Mouse (Mus musculus) embryonic facial prominence, embryonic 13.5 days (tissue): ENCODE results near the gene E330017A01Rik. TPM values are rescaled to one million over a fixed set of nuclear protein-coding genes. Genes with fewer than 3 reads are reported as not detected.
"Not testable (repeated sequence)": the region's sequence is repeated elsewhere in the genome, so short reads cannot be mapped to it uniquely, and the experiment has no call there.

ENCODE experiments used
- ATAC-seq: fragments of 200-750 bp; cut with Nextera tagmentation; 2 replicates; pipeline ENCODE4 v1.8.0; 2017; ENCODE audit warnings: low read depth; ENCODE audit not compliant: insufficient number of reproducible peaks, insufficient read depth, low FRiP score, low TSS enrichment
- H3K27ac ChIP-seq: fragments of 300-500 bp; sonication (generic); 2 replicates; pipeline ENCODE4 v1.5.1; 2015; ENCODE audit warnings: moderate library complexity, mild to moderate bottlenecking, inconsistent platforms
- H3K27me3 ChIP-seq: fragments of 300-500 bp; sonication (generic); 2 replicates; pipeline ENCODE4 v1.6.1; 2015; ENCODE audit warnings: mild to moderate bottlenecking, inconsistent platforms
- H3K36me3 ChIP-seq: fragments of 300-500 bp; sonication (generic); 2 replicates; pipeline ENCODE4 v1.6.1; 2015; ENCODE audit warnings: mild to moderate bottlenecking, inconsistent platforms
- H3K4me1 ChIP-seq: fragments of 300-500 bp; sonication (generic); 2 replicates; pipeline ENCODE4 v1.6.1; 2015; ENCODE audit warnings: inconsistent platforms
- H3K4me2 ChIP-seq: fragments of 300-500 bp; sonication (generic); 2 replicates; pipeline ENCODE4 v1.6.1; 2015; ENCODE audit warnings: moderate library complexity, mild to moderate bottlenecking, inconsistent platforms
- H3K4me3 ChIP-seq: fragments of 300-500 bp; sonication (generic); 2 replicates; pipeline ENCODE4 v1.5.1; 2015; ENCODE audit warnings: mild to moderate bottlenecking, inconsistent platforms
- H3K9ac ChIP-seq: fragments of 300-500 bp; sonication (generic); 2 replicates; pipeline ENCODE4 v1.6.1; 2015; ENCODE audit warnings: mild to moderate bottlenecking, inconsistent platforms
- H3K9me3 ChIP-seq: fragments of 300-500 bp; sonication (generic); 2 replicates; pipeline ENCODE4 v1.6.1; 2016; ENCODE audit warnings: inconsistent platforms
- WGBS: fragments of 180-500 bp; shearing (Covaris S2); methylation state at CpG from one replicate; pipeline ENCODE4 v1.1.7; 2015; ENCODE audit warnings: mixed read lengths; 5-methylcytosine and 5-hydroxymethylcytosine counted together
- polyA plus RNA-seq: library from polyadenylated mRNA; unstranded; fragments of >200 nt; fragmentation: Nextera tagmentation; extraction: Ambion mirVana; gene quantifications from 2 replicates; pipeline ENCODE4 v1.2.1, GENCODE M21; 2015

The E330017A01Rik gene
- polyA plus RNA-seq, 1 experiment from 2014 or later: not detected

DNA sequence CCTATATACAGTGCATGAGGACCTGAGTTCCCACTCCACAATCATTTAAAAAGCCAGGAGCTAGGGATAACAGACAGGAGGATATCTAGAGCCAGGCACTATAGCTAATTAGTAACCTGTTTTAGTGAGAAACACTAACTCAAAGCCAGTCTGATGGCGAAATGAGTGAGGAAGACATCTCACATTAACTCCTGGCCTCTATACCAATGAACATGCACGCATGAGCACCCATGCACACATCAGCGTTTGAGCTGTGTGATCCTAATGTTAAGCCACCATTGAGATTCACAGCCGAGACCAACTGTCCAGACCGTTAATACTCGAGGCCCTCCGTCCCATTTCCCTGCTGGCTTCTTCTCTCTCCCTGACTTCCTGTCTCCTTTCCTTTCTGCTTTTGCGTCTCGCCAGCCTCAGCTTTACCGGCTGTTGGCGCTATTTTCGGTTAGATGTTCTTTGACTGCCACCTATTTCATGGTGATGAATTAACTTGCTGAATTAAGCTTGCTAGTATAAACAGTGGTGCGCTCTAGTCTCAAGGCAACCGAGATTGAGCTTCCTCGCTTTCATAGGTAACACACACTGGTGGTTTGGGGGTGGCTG lies 35.4 kb upstream of the E330017A01Rik start:
- no peak overlapping the region for H3K4me2 ChIP-seq
- H3K4me1 ChIP-seq: peaks cover 17% of the 10 kb centered on the region
- no peak overlapping the region for H3K4me3 ChIP-seq
- no peak overlapping the region for H3K27ac ChIP-seq
- no peak for ATAC-seq
- WGBS: 95% methylated on average over 15 of the region's 15 CpGs
- H3K9ac ChIP-seq: no peak overlapping the region
- peaks cover 47% of the 10 kb centered on the region for H3K36me3 ChIP-seq
- H3K27me3 ChIP-seq: no peaks in the 10 kb centered on the region
- no peaks in the 10 kb centered on the region for H3K9me3 ChIP-seq

DNA sequence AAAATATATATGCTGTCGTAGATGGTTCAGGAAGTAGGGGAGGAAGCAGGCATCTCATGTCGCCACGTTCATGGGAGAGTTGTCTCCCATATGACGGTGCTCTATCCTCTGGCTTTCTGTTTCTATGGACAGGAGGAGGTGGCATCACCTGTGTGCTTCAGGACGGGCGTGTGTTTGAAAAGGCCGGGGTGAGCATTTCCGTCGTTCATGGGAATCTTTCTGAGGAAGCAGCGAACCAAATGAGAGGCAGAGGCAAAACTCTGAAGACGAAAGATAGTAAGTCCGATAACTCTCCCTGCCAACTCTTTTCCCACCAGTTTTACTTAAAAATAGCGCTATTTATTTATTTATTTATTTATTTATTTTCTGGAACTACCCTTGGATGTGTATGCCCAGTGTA lies 33.9 kb upstream of the E330017A01Rik start:
- no peak overlapping the region for H3K9ac ChIP-seq
- no peak for ATAC-seq
- no peak overlapping the region for H3K27ac ChIP-seq
- no peaks in the 10 kb centered on the region for H3K27me3 ChIP-seq
- peaks cover 37% of the 10 kb centered on the region for H3K36me3 ChIP-seq
- peaks cover 17% of the 10 kb centered on the region for H3K4me1 ChIP-seq
- H3K4me3 ChIP-seq: no peak overlapping the region
- H3K9me3 ChIP-seq: no peaks in the 10 kb centered on the region
- no peak overlapping the region for H3K4me2 ChIP-seq
- WGBS: 91% methylated on average over 13 of the region's 13 CpGs

DNA sequence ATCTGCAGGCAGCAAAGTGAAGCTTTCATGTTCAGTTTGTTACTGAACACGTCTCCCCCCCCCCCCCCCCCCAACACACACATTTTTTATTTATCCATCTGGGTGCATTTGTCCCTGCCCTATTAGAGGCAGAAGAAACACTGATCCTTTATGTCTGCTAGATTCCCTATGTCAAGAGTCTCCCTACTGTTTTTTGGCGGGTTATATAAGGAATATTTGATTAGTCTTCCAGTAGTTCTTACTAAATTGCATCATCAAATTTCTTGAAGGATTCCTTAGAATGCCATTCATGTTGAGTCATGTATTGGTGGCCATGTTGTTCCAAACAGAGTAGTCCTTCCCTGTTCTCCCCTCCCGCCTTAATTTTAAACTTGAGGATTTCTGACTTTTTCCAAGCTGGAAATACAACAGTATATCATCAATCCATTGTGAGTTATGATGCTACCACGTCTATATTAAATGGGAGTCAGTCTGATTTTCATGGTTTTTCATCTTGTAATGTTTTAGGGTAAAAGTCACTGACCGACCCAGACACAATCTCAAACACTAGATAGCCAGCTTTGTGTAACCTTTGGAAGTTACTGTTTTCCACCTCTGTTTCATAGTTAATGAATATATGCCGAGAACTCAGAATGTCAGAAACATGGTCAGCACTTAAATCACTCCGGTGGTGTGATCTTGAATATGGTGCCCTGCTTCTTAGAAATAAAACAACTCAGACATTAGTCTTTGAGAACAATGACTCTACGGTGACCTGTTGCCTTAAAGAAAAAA lies 32.9 kb upstream of the E330017A01Rik start:
- Histone ChIP-seq H3K4me2 (peak overlapping the region; percentile 80), H3K27ac (no peak overlapping the region), H3K36me3 (peaks cover 30% of the 10 kb centered on the region), H3K4me3 (peak overlapping the region; percentile 94), H3K4me1 (peaks cover 15% of the 10 kb centered on the region), H3K9me3 (no peaks in the 10 kb centered on the region), H3K9ac (no peak overlapping the region), H3K27me3 (no peaks in the 10 kb centered on the region)
- ATAC-seq: no peak
- 72% methylated on average over 8 of the region's 8 CpGs for WGBS

DNA sequence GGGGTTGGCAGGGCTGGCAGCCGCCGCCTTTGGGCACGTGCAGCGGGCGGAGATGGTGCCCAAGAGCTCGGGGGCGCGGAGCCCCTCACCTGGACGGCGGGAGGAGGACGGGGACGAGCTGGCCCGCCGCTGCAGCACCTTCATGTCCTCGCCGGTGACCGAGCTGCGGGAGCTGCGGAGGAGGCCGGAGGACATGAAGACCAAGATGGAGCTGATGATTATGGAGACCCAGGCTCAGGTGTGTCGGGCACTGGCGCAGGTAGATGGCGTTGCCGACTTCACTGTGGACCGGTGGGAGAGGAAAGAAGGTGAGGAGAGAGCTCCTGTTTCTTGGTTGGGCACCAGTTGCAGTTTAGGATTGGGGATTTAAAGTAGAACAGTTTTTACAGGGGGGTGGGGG lies 32.1 kb upstream of the E330017A01Rik start:
- Histone ChIP-seq H3K4me2 (peak overlapping the region; percentile 80), H3K27me3 (no peaks in the 10 kb centered on the region), H3K9me3 (no peaks in the 10 kb centered on the region), H3K36me3 (peaks cover 24% of the 10 kb centered on the region), H3K9ac (peak overlapping the region; percentile 86), H3K4me3 (peak overlapping the region; percentile 94), H3K4me1 (peaks cover 13% of the 10 kb centered on the region), H3K27ac (peak overlapping the region; percentile 81)
- no peak; the same call in none of the 2 replicates for ATAC-seq
- WGBS: 0% methylated on average over 25 of the region's 25 CpGs

DNA sequence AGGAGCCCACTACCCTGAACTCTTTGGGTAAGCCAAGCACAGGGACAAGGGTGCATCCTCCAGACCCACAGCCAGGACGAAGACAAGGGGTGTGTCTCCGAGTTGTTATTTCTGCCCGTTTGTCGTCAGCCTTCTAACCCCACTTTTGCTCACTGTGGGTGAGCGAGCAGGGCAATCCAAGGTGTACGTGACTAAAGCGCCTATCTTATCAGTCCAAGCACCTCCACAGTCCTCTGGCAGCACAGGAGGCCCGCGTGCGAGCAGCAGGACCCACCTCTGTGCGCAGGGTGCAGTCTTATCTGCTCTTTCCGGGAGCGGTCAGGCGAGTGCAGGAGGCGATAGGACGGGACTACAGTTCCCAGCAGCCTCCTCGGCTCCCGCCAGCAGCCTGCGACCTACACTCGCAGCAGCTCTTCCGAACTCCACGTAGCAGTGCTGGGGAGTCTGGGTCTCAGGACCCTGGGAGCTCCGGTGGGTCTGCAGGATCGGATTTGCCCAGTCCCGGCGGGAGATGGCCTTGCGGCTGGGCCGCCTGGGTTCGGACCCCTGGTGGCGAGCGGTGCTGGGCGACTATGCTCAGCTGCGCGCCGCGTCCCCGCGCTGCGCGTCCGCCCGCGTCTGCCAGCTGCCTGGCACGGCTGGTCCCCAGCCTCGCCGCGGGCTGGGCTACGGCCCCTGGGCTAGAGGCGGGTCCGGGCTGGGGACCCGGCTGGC lies 31.5 kb upstream of the E330017A01Rik start, which contains the start of gene Cpox:
Gene Cpox, plus strand, starts transcription at position 376 of the 714 bp plus-strand sequence.
- H3K27ac ChIP-seq: peak within 1 kb of the TSS; percentile 81
- H3K9me3 ChIP-seq: no peaks in the 10 kb centered on the region
- H3K4me2 ChIP-seq: peak within 1 kb of the TSS; percentile 80
- peaks cover 13% of the 10 kb centered on the region for H3K4me1 ChIP-seq
- WGBS: under 1% methylated on average over 51 of the region's 51 CpGs
- peak within 1 kb of the TSS; percentile 94 for H3K4me3 ChIP-seq
- no peaks in the 10 kb centered on the region for H3K27me3 ChIP-seq
- peak within 1 kb of the TSS; percentile 86 for H3K9ac ChIP-seq
- peak; percentile 95 for ATAC-seq
- H3K36me3 ChIP-seq: peaks cover 21% of the 10 kb centered on the region

DNA sequence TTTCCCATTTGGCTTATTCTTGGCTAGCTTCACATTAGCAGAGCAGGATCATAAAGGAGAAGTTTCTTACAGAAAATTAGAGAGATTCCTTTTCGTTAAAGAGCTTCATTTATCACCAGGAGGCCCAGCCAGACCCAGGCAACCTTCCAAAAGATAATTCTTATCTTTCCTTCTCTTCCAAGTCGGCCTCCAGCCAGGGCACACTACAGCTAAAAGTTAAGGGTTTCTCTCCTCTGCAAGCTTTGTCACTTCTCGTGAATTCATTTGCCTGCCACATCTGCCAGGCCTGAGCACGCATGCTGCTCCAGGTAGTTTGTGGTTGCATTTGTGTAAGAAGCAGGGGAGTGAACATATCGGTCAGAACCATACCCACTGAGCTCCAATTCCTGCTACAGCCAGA lies 30.7 kb upstream of the E330017A01Rik start:
- Histone ChIP-seq H3K27me3 (no peaks in the 10 kb centered on the region), H3K27ac (no peak overlapping the region), H3K36me3 (peaks cover 13% of the 10 kb centered on the region), H3K9me3 (no peaks in the 10 kb centered on the region), H3K4me2 (peak overlapping the region; percentile 80), H3K9ac (no peak overlapping the region), H3K4me1 (peaks cover 13% of the 10 kb centered on the region), H3K4me3 (peak overlapping the region; percentile 94; the same call in 1 of the 2 replicates)
- ATAC-seq: no peak
- WGBS: 55% methylated on average over 5 of the region's 5 CpGs

DNA sequence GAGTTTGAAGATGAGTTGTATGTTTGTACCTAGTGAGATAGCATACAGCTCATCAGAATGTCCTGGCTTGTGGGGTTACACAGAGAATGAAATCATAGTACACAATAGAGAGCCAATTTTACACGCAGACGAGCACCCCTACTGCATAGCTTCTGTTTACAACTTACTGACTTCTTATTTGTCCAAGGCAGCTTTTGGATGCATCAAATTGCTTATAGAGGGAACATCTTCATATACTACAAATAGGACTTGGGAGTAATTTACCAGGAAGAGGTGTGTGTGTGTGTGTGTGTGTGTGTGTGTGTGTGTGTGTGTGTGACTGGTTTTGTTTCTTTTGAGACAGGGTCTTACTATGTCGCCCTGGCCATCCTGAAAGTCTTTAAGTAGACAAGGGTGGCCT lies 30.0 kb upstream of the E330017A01Rik start:
- Histone ChIP-seq H3K36me3 (peaks cover 6% of the 10 kb centered on the region; the same call in 1 of the 2 replicates), H3K27ac (no peak overlapping the region), H3K4me3 (no peak overlapping the region), H3K9ac (no peak overlapping the region), H3K27me3 (no peaks in the 10 kb centered on the region), H3K4me2 (no peak overlapping the region), H3K4me1 (peaks cover 13% of the 10 kb centered on the region), H3K9me3 (no peaks in the 10 kb centered on the region)
- no peak for ATAC-seq
- 84% methylated on average over 3 of the region's 3 CpGs for WGBS

DNA sequence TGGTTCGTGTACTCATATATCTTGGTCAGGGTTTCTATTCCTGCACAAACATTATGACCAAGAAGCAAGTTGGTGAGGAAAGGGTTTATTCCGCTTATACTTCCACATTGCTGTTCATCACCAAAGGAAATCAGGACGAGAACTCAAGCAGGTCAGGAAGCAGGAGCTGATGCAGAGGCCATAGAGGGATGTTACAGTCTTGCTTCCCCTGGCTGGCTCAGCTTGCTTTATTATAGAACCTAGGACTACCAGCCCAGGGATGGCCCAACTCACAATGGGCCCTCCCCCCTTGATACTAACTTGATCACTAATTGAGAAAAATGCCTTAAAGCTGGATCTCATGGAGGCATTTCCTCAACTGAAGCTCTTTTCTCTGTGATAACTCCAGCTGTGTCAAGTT lies 28.1 kb upstream of the E330017A01Rik start:
- not testable (repeated sequence) for H3K4me1 ChIP-seq, H3K27ac ChIP-seq, H3K36me3 ChIP-seq, H3K9me3 ChIP-seq, ATAC-seq, H3K4me2 ChIP-seq, H3K4me3 ChIP-seq, H3K27me3 ChIP-seq, H3K9ac ChIP-seq
- 78% methylated on average over 3 of the region's 3 CpGs for WGBS

DNA sequence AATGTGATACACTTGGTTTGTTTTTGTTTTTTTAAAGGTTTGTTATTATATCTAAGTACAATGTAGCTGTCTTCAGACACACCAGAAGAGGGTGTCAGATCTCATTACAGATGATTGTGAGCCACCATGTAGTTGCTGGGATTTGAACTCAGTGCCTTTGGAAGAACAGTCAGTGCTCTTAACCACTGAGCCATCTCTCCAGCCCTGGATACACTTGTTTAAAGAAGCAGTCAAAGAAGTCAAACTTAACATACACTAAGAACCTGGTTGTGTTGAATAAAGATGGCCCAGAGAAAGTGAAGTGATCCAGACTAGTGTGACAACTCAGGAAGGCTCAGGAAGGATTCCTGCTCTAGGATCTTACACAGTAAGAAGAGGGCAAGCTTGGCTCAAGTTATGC lies 26.6 kb upstream of the E330017A01Rik start:
- H3K4me1 ChIP-seq, H3K9me3 ChIP-seq, H3K27me3 ChIP-seq, H3K4me3 ChIP-seq, H3K36me3 ChIP-seq, H3K27ac ChIP-seq, H3K9ac ChIP-seq, H3K4me2 ChIP-seq, ATAC-seq: not testable (repeated sequence)

DNA sequence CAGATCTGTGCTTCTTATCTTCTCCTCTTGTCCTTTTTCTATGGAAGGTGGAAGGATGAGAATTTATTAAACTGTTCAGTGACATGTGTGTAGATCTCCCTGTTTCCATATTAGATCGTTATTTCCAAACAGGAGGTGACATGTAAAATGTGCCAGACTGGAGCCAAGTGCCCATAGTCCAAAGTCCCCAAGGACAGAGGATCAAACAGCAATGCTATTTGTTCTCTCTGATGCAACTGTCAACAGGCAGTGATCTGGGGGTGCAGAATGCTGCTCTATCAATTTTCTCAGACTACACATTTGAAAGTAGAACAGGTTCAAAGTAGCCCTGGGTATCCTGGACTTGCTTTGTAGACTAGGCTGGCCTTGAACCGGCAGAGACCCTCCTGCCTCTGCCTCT lies 25.3 kb upstream of the E330017A01Rik start:
- no peak for ATAC-seq
- Histone ChIP-seq H3K9me3 (no peaks in the 10 kb centered on the region), H3K4me2 (no peak overlapping the region), H3K4me3 (no peak overlapping the region), H3K27me3 (no peaks in the 10 kb centered on the region), H3K27ac (no peak overlapping the region), H3K4me1 (no peaks in the 10 kb centered on the region), H3K9ac (no peak overlapping the region), H3K36me3 (no peaks in the 10 kb centered on the region)
- WGBS: 90% methylated on average over 2 of the region's 2 CpGs

DNA sequence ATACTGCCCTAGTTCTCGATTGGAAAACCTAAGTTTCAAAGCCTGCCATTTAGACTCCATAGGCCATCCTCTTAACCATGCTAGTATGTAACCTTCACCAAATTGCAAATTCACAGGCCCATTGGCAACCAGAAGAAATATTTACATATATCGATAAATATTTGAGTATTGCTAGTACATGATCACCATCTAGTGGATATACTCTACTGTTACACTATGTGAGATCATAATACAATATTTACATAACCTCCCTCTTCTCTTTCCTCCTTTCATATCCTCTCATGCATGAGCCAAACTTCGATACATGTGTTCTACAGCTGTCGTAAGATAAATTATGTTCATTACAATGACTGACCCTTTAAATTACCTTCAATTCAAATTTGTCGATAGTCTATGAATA lies 24.5 kb upstream of the E330017A01Rik start:
- H3K27ac ChIP-seq: no peak overlapping the region
- H3K4me2 ChIP-seq: no peak overlapping the region
- no peak overlapping the region for H3K9ac ChIP-seq
- H3K9me3 ChIP-seq: no peaks in the 10 kb centered on the region
- no peak for ATAC-seq
- no peaks in the 10 kb centered on the region for H3K36me3 ChIP-seq
- no peaks in the 10 kb centered on the region for H3K27me3 ChIP-seq
- H3K4me1 ChIP-seq: no peaks in the 10 kb centered on the region
- 68% methylated on average over 5 of the region's 5 CpGs for WGBS
- H3K4me3 ChIP-seq: no peak overlapping the region
